Mouse (Mus musculus) ES-Bruce4 (cell line): ENCODE results near the gene Ggcx.

Experiments
- EP300 ChIP-seq: IDR thresholded peaks from 2 replicates; pipeline ENCODE4 v1.6.1; 2011; ENCODE audit warnings: low read depth, low read length; ENCODE audit not compliant: insufficient read depth
- POLR2A ChIP-seq: IDR thresholded peaks from one replicate; pipeline ENCODE4 v1.8.1; 2011; ENCODE audit warnings: low read length; ENCODE audit not compliant: insufficient read depth

DNA sequence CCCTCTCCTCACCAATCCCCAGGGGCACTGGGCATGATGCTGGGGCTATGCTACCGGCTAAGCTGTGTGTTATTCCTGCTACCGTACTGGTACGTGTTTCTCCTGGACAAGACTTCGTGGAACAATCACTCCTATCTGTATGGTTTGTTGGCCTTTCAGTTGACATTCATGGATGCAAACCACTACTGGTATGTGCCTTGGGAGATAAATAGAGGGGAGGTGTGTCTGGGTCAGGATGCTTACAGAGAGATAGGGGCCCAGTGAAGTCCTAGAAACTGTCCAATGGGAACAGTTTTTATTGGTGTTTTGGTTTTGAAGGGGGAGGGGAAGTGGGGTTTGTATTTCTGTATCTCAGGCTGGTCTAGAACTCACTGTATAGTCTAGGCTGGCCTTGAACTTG, 4.2 kb downstream of the Ggcx start:
- TF ChIP-seq EP300 (no peak), POLR2A (no peak)
